Mouse (Mus musculus): ENCODE data around the gene Cox17.

Cox17 gene

DNA sequence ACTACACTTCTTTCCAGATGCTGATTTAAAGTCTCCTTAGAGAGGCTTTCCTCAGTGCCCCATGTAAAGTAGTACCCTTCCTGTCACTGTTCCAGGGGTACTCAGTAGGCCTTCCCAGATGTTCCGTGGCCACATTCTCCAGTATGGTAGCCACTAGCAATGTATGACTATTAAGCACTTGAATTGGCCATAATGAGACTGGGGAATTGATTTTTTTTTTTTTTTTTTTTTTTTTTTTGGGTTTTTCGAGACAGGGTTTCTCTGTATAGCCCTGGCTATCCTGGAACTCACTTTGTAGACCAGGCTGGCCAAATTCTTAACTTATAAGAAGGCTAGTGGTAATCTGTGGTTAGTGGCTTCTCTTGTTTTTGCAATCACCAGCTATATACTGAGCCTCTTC lies 3.1 kb downstream of the Cox17 start:
- no peak for DNase-seq

DNA sequence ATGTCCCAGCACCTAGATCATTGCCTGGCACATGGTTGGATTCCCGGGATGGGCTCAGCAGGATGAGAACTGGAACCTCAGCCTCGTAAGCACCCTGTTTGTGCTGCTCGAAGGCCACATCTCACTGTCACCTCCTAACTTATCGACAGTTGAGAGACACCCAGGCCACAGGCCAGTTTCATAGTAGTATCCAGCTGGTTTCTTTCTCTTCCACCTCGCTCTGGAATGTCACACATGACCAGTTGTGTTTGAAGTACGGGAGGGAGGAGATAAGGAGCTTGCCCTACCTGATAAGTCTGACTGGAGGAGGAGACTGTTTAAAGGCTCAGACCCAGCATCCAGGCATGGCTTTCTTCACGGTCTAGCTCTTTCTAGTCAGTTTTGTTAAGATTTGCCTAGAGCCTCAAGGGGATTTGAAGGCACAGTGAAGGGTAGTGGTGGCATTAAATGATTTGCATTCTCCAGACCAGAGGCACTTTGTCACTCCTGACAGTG lies 3.6 kb downstream of the Cox17 start:
- no peak for DNase-seq

DNA sequence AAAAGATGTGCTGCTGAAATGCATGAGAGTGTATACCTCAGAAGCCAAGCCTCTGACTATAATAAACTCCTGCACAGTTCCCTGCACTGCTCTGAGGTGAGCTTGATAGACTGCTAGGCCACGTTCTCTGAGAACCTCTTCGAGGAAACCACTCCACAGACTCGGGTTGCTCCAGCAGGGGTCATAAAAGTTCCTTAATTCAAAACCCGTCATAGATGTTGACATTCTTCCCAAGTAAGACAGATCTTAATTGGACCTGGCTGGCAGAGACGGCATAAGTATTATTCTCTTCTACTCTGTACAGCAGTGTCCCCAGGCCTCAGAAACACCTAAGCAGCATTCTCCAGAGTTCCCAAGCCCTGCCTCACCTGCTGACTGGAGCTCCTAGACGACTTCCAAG lies 4.1 kb downstream of the Cox17 start:
- no peak for DNase-seq

DNA sequence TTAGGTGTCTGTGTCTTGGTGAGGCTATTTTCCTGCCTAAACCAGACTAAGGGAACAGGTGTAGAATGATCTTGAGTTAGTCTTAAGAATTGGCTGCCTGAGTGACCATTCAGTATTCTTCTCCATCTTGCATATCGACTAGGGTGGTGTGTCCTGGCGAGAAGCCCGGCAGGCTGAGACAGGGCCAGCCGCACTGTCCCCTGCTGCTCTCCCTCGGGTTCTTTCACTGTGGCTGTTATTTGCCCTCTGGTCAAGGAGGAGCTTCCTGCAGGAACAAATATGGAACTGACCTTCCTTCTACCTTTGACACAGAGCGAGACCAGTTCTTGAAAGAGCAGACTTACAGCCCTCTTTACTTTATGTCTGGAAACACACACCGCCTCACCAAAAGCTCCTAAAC lies 5.2 kb downstream of the Cox17 start:
- DNase-seq: peak; percentile 21 to 56

DNA sequence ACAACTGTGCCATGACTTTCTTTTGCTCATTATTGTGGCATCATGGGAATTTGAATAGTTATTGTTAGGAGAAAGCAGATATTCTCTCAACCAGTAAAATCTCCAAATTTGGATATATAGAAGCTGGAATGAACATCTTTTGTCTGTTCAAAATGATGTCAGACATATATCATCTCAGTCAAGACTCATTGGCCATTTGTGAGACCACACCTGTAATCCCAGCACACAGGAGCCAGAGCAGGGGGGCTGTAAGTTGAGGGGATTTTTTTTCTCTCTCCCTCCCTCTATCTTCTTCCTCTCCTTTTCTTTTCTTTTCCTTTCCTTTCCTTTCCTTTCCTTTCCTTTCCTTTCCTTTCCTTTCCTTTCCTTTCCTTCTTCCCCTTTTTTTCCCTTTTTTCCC lies 6.1 kb downstream of the Cox17 start:
- no peak for DNase-seq

DNA sequence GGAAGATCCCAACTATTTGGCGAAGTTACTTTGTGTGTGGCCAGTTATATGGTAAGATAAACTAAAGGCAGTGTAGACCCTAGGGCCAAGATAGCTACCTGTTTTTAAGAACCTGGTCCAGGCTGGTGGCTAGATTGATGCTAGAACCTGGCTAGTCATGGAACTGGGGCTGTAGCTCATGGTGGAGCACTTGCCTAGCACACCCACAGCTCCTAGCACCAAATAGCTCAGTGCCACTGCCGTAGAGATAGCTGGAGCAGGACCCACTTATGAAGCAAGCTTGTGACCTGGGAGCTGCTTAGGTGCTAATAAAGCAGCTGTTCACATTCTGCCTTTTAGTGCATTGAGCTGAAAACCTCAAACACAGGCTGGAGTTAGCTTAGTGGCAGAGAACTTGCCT lies 6.9 kb downstream of the Cox17 start:
- no peak for DNase-seq

DNA sequence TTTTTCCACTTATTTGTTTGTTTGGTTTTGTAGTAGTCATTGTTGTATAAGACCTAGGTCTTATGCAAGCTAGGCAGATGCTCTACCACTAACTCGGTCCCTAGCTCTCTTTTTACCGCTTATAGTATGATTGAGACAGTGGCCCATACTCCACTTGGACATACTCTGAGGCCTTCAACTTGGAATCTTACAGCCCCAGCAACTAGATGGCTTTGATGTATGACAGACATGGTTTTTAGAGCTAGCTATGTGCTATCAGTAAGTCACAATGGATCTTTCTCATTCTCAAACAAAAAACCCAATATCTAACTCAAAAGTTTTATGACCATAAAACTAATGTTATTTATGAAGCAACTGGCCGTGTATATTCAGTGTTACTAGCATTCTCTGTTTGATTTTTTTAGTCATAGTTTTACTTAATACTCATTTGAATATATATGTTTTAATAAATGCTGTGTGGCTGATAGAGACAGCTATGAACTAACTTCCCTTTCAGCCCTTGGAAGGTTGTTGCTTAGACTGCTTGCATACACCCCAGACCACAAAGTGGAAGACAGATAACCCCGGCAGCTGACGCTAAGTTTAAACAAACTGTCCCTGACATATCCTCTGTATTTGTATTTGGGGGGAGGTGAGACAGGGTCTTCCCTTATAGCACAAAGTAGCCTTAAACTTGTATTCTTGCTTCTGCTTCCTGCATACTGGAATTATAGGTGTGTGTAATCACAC lies 7.6 kb downstream of the Cox17 start:
- DNase-seq: no peak

DNA sequence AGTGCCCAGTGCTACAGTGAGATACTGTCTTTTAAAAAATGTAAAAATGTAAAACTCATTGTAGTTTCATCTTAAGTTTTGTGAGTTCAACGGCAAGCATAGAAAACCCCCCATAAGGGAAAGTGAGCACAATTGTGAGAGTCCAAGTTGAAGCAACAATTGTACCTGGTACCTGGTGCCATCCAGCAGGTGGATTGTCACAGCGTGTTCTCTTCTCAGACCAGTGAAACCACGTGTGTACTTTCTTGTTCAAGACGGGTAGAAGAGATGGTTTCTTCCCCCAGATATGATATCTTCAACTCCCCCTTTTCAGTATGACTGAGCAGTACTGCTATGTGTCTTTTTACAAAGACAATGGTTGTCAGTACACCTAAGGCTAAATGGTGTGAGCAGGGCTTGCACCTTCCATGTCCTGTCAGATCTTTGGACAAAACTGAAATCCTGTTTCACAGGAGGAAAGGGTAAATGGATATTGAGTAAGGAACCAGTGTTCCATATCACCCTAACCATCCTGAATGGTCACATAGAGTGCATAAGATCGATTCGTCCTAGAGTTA lies 11.5 kb downstream of the Cox17 start:
- no peak for DNase-seq

DNA sequence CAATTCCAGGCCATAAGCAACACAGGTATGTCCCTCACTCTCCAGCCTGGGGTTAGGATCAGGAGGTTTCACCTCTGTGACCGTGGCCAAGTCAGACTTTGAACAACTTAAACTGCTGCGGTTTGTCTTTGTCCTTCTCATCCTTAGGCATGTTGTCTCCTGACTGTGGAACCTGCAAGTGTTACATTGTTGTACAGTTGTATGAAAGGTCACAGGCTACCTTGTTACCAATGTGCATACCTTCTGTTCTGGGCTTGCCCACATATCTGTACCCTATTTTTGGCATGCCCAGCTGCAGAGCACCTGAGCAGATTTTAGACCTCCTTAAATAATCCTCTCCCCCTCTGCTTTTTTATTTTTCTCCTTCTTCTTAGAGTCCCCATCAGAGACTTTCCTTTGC lies 12.4 kb downstream of the Cox17 start:
- no peak for DNase-seq

DNA sequence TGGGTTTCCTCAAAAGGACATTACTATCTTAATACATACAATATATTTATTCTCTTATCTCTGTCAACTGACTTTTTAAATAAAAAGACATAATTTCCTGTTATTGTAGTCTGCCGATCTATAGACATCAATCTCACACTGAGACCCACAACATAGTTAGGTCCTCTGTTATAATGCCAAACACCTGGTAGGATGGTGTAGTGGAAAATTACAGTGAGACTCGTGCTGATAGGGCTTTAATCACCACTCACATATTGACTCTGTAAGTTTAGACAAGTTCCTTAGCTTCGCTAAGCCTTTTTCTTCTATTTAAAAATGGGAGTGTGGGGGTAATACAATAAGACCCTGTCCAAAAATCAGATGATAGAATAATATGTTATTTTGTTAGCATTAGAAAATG lies 13.1 kb downstream of the Cox17 start:
- no peak for DNase-seq

DNA sequence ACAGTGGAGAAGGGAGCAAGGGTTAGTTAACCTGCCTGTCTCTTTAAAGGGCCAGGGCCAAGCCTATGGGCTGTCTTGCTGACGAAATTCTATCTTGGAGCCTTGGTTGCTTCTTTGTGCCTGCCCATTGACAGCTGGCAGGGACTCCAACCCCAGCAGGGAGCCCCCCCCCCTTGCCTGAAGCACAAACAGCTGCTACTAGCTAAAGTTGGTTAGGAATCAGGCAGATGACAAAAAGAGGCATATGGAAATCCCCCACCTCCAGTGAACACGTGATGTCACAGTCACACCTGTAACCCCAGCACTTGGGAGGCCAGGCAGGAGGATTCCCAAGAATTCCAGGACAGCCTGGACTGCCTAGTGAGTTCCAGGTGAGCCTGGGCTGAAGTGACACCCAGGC lies 13.5 kb downstream of the Cox17 start:
- DNase-seq: no peak

DNA sequence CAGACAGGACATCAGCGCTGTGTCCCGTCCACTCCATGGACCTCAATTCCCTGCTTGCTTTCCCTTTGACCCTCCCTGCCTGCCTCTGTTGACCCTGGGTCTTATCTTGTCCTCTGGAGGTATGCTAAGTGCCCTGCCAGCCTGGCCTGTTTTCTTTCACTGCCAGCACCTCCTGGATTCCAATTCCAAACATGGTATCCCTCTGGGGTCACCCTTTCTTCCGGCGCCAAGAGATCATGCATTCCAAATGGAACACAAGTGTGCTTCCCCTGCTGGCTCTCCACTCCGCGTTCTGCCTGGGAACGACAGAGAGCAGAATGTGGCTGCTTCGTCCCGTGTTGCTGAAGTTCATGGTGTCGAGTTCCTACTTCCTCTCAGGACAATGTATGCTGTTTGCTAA lies 15.1 kb downstream of the Cox17 start, which contains the start of gene Popdc2:
Gene Popdc2, plus strand, starts transcription at position 277 of the 400 bp plus-strand sequence.
- no peak for DNase-seq

DNA sequence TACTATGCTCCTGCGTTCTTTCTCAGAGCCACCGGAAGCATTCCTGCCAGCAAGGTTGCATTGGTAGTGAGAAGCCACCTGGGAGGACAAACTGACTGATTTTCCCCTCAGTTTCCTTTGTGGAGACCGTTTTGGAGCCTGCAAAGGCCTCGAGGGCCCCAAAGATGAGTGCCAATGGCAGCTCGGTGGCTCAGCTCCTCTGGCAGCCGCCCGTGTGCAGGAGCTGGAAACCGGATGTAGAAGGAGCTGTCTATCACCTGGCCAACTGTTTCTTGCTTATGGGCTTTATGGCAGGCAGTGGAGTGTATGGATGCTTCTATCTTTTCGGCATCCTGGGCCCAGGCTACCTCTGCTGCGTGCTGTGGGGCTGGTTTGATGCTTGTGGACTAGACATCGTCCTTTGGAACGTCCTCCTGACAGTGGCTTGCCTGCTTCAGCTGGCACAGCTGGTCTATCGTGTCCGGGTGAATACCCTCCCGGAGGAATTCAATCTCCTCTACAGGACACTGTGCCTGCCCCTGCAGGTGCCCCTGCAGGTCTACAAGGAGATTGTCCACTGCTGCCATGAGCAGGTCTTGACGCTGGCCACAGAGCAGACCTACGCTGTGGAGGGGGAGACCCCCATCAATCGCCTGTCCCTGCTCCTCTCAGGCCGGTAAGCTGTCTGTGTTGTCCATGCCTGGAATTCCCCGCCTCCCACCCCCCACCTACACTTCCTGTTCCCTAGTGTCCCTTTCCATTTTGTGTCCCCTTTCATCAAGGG lies 15.9 kb downstream of the Cox17 start:
- DNase-seq: no peak

DNA sequence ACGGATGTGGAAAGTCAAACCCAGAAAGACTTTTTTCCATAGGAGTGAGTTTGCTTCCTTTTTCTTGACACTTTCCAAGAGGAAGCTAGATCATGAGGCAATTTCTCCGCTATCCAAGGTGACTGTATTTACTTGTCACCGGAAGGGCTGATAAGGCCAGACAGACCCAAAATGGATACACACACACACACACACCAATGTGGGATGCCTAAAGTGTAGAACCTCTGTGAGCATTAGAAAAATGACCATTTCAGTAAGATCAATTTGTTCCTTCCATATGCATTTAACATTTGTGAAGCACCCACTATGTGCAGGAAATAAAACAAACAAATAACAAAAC lies 16.4 kb downstream of the Cox17 start:
- no peak for DNase-seq

DNA sequence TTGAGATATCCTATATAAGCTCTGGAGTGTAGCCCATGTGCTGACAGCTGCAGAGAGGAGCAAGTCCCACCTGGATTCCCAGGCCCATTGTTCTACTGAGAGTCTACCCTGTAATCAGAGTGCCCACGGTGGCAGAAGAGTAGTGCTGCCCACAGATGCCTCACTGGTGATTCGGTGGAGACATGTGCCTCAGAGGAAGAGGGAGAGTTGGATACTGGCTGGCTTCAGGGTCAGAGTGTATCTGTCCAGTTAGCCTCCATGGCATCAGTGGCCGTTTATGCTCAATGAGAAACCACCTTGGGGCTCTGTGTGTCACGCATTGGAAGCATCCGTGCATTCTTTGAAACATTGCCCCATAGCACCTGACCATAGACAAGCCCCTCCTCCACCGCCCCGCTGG lies 16.9 kb downstream of the Cox17 start:
- no peak for DNase-seq

DNA sequence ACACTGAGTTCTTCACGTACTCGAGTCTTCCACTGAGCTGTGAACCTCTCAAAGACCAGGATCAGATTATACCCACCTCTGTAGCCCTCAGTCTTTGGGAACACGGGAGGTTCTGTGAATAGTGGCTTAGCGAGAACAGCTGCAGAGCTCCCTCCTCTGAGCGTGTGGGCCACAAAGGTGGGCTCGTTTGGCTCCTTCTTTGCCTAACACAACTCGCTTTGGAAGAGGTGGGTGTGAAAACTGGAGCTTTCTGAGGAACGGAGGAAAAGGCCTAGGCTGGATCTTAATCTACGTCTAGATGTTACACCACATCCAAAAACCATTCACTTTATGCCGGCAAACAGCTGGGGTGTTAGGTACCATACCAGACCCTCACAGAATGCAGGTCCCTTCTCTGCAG lies 18.6 kb downstream of the Cox17 start:
- DNase-seq: no peak

DNA sequence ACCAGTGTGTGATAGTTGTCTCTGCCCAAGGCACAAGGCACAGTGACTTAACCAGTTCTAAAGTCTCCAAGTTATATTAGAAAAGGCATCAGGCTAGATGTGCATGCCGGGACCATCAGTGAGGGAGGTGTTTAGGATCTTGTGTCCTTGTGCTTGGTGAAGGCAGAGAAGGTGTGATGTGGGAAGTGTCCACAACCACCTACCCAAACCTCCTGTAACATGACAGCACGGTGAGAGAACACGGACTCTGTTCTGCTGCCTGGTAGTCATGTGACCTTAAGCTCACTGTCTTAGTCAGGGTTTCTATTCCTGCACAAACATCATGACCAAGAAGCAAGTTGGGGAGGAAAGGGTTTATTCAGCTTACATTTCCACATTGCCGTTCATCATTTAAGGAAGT lies 19.4 kb downstream of the Cox17 start:
- no peak for DNase-seq

DNA sequence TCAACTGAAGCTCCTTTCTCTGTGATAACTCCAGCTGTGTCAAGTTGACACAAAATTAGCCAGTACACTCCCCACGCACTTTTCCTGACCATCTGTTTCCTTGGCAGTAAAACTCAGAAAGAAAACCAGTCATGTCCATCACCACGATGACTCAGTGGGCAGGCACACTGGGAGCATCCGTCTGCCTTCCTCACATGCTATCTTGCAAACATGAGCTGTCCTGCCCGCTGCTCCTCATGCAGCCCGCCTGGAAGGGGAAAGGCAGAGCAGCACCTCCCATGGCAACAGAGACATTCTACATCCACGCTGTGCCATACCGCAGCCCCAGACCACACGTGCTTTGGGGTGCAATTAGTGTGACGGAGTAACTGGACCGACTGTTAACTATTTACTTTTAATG lies 21.5 kb downstream of the Cox17 start:
- no peak for DNase-seq

DNA sequence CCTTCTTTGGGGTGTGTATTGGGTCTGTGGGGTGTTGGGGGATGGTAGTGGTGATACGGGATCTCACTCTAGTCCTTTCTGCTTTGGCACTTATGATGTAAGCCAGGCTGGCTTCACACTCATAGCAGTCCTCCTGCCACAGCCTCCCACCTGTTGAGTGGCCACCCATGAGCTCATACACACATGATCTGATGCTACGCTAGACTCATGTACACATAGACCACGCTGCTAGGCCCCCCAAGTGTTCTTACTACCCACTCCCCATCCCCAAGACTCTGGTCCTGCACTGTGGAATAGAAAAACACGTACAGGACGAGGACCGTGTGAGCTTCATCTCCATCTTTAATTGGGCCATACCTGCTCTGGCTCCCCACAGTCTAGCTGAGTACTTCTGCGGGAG lies 22.2 kb downstream of the Cox17 start:
- DNase-seq: no peak

DNA sequence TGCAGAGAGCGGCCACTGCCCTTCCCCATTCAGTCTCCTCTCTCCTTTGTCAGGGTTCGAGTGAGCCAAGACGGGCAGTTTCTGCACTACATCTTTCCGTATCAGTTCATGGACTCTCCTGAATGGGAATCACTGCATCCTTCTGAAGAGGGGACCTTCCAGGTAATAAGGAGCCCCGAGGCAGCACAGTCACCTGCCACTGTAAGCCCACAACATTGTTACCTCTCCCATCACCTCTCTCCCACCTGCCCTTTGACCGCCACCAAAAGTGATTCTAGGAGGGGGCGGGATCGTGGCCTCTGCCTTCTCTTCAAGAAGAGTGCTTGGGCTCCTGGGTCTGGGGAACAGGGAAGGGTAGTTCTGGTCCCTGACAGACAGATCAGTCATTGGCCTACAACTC lies 22.6 kb downstream of the Cox17 start:
- DNase-seq: no peak

DNA sequence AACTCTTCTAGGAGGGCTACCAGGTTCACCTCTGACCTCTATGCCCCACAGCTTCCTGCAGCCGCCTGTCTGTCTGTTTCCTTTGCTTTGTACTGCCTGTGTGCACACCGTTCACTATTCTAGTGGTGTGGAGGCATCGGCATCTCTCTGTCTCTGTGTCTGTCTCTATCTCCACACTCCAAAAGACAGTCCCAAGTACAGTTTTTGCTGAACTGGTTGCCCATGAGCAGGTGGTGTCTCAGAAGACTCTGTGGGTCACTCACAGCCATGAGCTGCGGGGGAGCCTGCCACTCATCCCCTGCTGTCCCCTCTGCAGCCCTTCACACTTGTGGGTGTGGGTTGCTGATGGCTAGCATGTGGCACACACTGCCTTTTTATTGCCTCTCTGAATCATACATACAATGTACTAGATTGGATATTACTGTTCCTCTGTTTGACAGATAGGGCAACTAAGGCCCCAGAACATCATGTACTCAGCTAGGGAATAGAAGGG lies 23.2 kb downstream of the Cox17 start:
- no peak for DNase-seq

DNA sequence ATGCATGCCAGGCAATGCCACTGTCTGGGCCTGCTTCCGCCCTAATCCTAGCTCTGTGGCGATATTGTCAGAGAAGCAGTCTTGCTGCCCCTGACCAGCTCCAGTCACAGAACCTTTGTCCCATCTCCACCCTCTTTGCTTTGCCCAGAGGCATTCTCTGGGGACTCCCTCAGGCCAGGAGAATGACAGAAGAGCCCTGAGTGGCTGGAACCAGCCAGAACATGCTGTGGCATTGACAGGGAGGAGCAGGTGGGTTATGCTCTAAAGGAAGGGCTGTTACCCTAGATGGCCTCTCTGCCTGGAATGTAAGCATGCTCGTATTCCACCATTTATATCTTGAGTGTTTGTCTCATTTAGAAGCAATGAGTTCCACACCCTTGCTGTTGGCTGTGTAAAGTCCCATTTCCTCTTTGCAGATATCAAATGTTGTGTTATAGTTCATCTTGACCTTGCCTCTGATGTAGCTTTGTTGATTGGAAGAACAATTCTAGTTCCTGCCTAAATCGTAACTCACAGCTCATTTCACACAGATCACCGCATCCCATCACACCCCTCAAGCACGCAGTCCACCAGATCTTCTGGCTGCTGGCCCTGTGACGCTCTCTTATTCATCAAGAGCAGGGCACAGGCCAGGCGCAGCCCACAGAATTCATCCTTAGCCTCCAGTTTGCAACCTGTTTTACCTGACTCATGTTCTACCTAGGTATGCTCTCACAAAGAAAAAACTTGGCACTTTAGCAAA lies 24.0 kb downstream of the Cox17 start:
- DNase-seq: no peak

DNA sequence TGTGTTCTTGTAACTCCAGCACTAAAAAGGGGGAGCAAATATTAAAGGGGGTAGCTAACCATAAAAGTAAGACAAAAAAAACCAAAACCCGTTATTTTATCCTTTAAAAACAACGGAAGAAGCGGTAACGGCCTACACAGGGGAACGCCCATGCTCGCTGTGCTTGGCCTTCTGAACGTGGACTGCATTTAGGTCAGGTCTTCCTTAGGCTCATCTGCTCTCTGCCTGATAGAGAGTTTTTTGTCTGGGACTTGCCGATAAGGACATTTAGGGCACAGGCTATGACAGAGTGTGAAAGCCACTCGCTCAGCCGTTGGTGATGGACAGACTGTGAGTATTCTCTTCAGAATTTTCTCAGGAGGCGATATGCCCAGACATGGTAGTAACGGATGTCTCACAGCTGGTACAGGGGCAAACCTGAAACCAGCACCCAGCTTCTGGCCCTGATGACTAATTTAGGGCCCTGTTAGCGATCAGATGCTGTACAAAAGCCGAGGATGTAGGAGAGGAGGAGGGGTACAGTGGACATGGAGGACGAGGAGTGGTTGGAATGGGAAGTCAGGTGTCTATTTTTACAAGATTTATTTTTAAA lies 25.0 kb downstream of the Cox17 start:
- no peak for DNase-seq
